Mouse (Mus musculus) embryonic fibroblast, embryonic 13.5 days (primary cell): ENCODE measurements around the gene Alyref.

Source experiments
- CTCF ChIP-seq: IDR thresholded peaks from 2 replicates; pipeline ENCODE4 v1.5.1; 2011; ENCODE audit warnings: mild to moderate bottlenecking, control low read depth, low read length, moderate library complexity, borderline replicate concordance; ENCODE audit not compliant: insufficient read depth
- POLR2A ChIP-seq: IDR thresholded peaks from 2 replicates; pipeline ENCODE4 v1.6.1; 2011; ENCODE audit warnings: low read depth, mild to moderate bottlenecking, control low read depth, low read length, moderate library complexity

DNA sequence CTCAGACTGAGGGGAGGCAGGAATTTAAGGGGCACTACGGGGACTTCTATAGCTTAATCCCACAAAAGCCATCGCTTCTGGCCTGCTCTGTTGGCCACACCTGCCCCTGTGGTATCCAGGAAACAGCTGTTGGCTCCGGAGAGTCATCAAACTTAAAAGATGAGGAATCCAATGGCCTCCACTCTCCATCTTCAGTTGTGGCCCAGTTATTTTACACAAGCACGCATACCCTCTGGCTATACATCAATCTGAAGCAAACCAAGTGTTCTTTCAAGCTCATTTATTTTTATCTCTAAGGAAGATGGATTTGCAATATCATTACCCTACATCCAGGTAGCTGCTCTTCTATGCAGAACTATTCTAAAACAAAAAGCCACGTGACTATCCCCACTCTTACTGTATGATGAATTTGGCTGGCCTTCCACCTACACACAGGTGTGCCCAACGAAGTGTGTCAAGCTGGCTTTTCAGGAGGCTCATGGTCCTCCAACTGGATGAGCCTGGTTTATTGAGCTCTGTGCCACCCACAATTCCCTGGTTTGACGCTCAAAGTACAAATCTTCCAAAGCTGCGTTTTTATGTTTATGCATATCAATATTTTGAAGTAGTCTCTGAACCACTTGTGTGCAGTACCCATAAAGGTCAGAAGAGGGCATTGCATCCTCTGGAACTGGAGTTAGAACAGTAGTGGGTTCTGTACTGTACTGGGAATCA lies 15.7 kb downstream of the Alyref start:
- no peak for TF ChIP-seq CTCF
- no peak; the same call in 1 of the 2 replicates for TF ChIP-seq POLR2A
